Mouse (Mus musculus) G1E (cell line): ENCODE measurements at regions not wholly inside any gene's neighbourhood (a gene's known extent, or its start where the extent isn't known, plus 50 kb on each side); places are given as distances from the start of the nearest gene placed in this dataset.
"Not testable (repeated sequence)": the region's sequence is repeated elsewhere in the genome, so short reads cannot be mapped to it uniquely, and the experiment has no call there.

Source experiments
- CTCF ChIP-seq: IDR thresholded peaks from 2 replicates; pipeline ENCODE4 v1.5.1; 2012; ENCODE audit warnings: low read depth, low read length, inconsistent platforms, mixed read lengths
- GATA1 ChIP-seq: IDR thresholded peaks from 2 replicates; pipeline ENCODE4 v1.6.1; 2012; ENCODE audit warnings: borderline replicate concordance, low read length, inconsistent platforms, mixed read lengths
- GATA2 ChIP-seq: IDR thresholded peaks from 2 replicates; pipeline ENCODE4 v1.6.1; 2012; ENCODE audit warnings: low read depth, low read length, inconsistent platforms, borderline replicate concordance
- POLR2AphosphoS5 ChIP-seq: IDR thresholded peaks from 2 replicates; pipeline ENCODE4 v1.6.1; 2012; ENCODE audit warnings: low read depth, low read length, inconsistent platforms; ENCODE audit not compliant: insufficient replicate concordance
- TAL1 ChIP-seq: conservative IDR thresholded peaks from 2 replicates; pipeline ENCODE4 v1.6.1; 2012; ENCODE audit warnings: low read depth, low read length, inconsistent platforms, mixed read lengths

- TF ChIP-seq CTCF, TAL1, GATA1, POLR2AphosphoS5, GATA2: not testable (repeated sequence)
These were observed 515.9 kb downstream of the Dad1 start for GRCm38 (mm10) chr14:53737962-53738361.
